Mouse (Mus musculus): ENCODE results near the gene Hdac1. TPM values are rescaled to one million over a fixed set of nuclear protein-coding genes. Genes with fewer than 3 reads are reported as not detected.

The Hdac1 gene
- polyA plus RNA-seq, 1 experiment, result 79.7 TPM

- no peak for DNase-seq (ENCODE audit: low read depth)
Measured at GRCm38 (mm10) chr4:129510723-129511412, 31.6 kb downstream of the Hdac1 start.

GRCm38 (mm10) chr4:129509650-129510049, 32.9 kb downstream of the Hdac1 start:
- DNase-seq (ENCODE audit: low read depth), result no peak

- DNase-seq (ENCODE audit: low read depth), result no peak
Measured at GRCm38 (mm10) chr4:129508834-129509600, 33.5 kb downstream of the Hdac1 start.

- no peak for DNase-seq (ENCODE audit: low read depth)
Measured at GRCm38 (mm10) chr4:129508237-129508515, 34.3 kb downstream of the Hdac1 start.

- DNase-seq (ENCODE audit: low read depth), result no peak
Measured at GRCm38 (mm10) chr4:129507434-129508236, 34.9 kb downstream of the Hdac1 start.

- DNase-seq (ENCODE audit: low read depth), result no peak
Measured at GRCm38 (mm10) chr4:129505511-129505910, 37.0 kb downstream of the Hdac1 start.

- DNase-seq (ENCODE audit: low read depth), result no peak
Measured at GRCm38 (mm10) chr4:129502901-129503444, 39.5 kb downstream of the Hdac1 start.

GRCm38 (mm10) chr4:129502327-129502888, 40.1 kb downstream of the Hdac1 start:
- DNase-seq (ENCODE audit: low read depth), result no peak

- DNase-seq (ENCODE audit: low read depth), result no peak
Measured at GRCm38 (mm10) chr4:129500607-129501566, 41.6 kb downstream of the Hdac1 start.

- no peak for DNase-seq (ENCODE audit: low read depth)
Measured at GRCm38 (mm10) chr4:129500017-129500416, 42.5 kb downstream of the Hdac1 start.

- DNase-seq (ENCODE audit: low read depth), result no peak
Measured at GRCm38 (mm10) chr4:129498941-129499340, 43.6 kb downstream of the Hdac1 start.

GRCm38 (mm10) chr4:129496631-129497030, 45.9 kb downstream of the Hdac1 start:
- DNase-seq (ENCODE audit: low read depth), result no peak

- no peak for DNase-seq (ENCODE audit: low read depth)
Measured at GRCm38 (mm10) chr4:129495672-129496562, 46.6 kb downstream of the Hdac1 start.

- DNase-seq (ENCODE audit: low read depth), result no peak
Measured at GRCm38 (mm10) chr4:129494681-129495080, 47.8 kb downstream of the Hdac1 start.

GRCm38 (mm10) chr4:129490972-129491880, 51.3 kb downstream of the Hdac1 start, which contains the start of the genes Tssk3 and Fam229a:
Tssk3 (minus strand) TSS chr4:129491022.
Fam229a (plus strand) TSS chr4:129491190.
- no peak for DNase-seq (ENCODE audit: low read depth)

- peak; percentile 88 for DNase-seq (ENCODE audit: low read depth)
Measured at GRCm38 (mm10) chr4:129481090-129481489, 61.4 kb downstream of the Hdac1 start.

- no peak for DNase-seq (ENCODE audit: low read depth)
Measured at GRCm38 (mm10) chr4:129479863-129480262, 62.6 kb downstream of the Hdac1 start.

- DNase-seq (ENCODE audit: low read depth), result no peak
Measured at GRCm38 (mm10) chr4:129476047-129476446, 66.5 kb downstream of the Hdac1 start.
